Mouse (Mus musculus) midbrain, embryonic 12.5 days (tissue): ENCODE data around the gene Tfrc. TPM values are rescaled to one million over a fixed set of nuclear protein-coding genes. Genes with fewer than 3 reads are reported as not detected.

Source experiments
- ATAC-seq: fragments of 200-750 bp; cut with Nextera tagmentation; 2 replicates; pipeline ENCODE4 v1.8.0; 2017; ENCODE audit warnings: low read depth, moderate TSS enrichment, moderate library complexity; ENCODE audit not compliant: low FRiP score
- H3K27ac ChIP-seq: fragments of 300-500 bp; sonication (generic); replicated peaks from 2 replicates; pipeline ENCODE4 v1.5.1; 2016; ENCODE audit warnings: mild to moderate bottlenecking
- H3K27me3 ChIP-seq: fragments of 300-500 bp; sonication (generic); 2 replicates; pipeline ENCODE4 v1.6.1; 2016; ENCODE audit warnings: mild to moderate bottlenecking
- H3K36me3 ChIP-seq: fragments of 300-500 bp; sonication (generic); 2 replicates; pipeline ENCODE4 v1.6.1; 2016
- H3K4me1 ChIP-seq: fragments of 300-500 bp; sonication (generic); 2 replicates; pipeline ENCODE4 v1.6.1; 2016
- H3K4me2 ChIP-seq: fragments of 300-500 bp; sonication (generic); replicated peaks from 2 replicates; pipeline ENCODE4 v1.6.1; 2016; ENCODE audit warnings: mild to moderate bottlenecking, moderate library complexity
- H3K4me3 ChIP-seq: fragments of 300-500 bp; sonication (generic); 2 replicates; pipeline ENCODE4 v1.5.1; 2016; ENCODE audit warnings: mild to moderate bottlenecking
- H3K9ac ChIP-seq: fragments of 300-500 bp; sonication (generic); replicated peaks from 2 replicates; pipeline ENCODE4 v1.6.1; 2016; ENCODE audit warnings: mild to moderate bottlenecking, moderate library complexity
- H3K9me3 ChIP-seq: fragments of 300-500 bp; sonication (generic); 2 replicates; pipeline ENCODE4 v1.6.1; 2016; ENCODE audit warnings: mild to moderate bottlenecking
- WGBS: fragments of 180-500 bp; shearing (Covaris S2); methylation state at CpG from one replicate; pipeline ENCODE4 v1.1.7; 2016; 5-methylcytosine and 5-hydroxymethylcytosine counted together
- polyA plus RNA-seq: library from polyadenylated mRNA; unstranded; fragments of >200 nt; fragmentation: Nextera tagmentation; extraction: Ambion mirVana; gene quantifications from 2 replicates; pipeline ENCODE4 v1.2.1, GENCODE M21; 2016

Tfrc gene
- polyA plus RNA-seq, 1 experiment from 2014 or later = 64.1 TPM

DNA sequence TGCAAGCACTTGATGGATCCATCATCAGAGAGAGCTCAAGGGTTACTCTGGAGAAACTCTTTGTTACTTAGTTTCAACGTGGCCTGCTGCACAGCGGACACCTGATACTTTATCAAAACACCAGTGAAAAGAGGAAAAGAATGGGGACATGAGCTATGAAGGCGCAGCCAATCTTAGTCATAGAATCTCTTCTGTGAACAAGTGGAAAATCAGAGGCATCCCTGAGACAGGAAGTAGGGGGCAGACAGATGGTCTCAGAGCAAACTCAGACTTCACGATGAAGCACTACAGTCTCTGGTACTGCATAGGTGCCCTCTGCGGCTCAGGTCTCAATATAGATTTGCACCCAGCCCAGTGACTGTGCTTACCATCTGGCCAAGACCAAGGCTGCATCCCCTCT, 14.0 kb upstream of the Tfrc start:
- no peak overlapping the region for H3K9ac ChIP-seq
- no peaks in the 10 kb centered on the region for H3K9me3 ChIP-seq
- H3K4me1 ChIP-seq = no peaks in the 10 kb centered on the region
- no peak overlapping the region for H3K27ac ChIP-seq
- ATAC-seq = no peak
- no peaks in the 10 kb centered on the region for H3K27me3 ChIP-seq
- no peak overlapping the region for H3K4me2 ChIP-seq
- H3K36me3 ChIP-seq = no peaks in the 10 kb centered on the region
- no peak overlapping the region for H3K4me3 ChIP-seq
- WGBS = 86% methylated on average over 5 of the region's 5 CpGs

DNA sequence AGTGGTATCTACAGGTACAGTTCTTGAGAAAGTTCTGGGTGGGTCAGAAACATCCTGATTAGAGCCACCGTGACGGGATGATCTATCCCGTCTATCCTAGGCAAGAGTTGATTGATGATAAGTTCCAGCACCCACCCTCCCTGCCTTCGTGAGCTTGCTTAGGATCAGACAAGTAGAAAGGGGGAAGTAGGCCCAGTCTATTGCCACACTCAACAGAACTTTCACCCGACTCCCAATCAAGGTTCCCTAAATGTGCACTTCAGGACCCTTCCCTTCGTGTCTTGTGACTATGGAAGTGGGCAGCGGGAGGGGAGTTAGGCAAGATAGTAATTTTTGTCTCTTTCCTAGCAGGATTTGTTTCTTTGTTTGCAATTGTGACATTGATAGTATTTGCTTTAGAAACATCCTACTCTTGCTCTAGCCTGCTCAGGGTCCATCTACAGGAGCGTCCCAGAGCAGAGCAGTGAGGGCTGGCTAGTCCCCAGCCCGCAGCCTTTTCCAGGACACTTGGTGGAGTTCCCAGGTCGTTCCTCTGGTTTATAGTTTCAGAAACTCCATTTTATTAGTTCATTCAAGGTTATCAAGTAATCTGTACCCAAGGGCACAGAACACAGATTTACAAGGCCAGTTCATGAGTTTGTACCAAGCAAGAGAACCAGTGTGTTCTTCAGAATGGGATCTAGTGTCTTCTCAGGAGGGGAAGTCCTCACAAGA, 13.4 kb upstream of the Tfrc start:
- H3K27ac ChIP-seq = no peak overlapping the region
- H3K27me3 ChIP-seq = no peaks in the 10 kb centered on the region
- WGBS = 91% methylated on average over 10 of the region's 10 CpGs
- H3K9ac ChIP-seq = no peak overlapping the region
- H3K4me2 ChIP-seq = no peak overlapping the region
- H3K4me1 ChIP-seq = no peaks in the 10 kb centered on the region
- H3K36me3 ChIP-seq = no peaks in the 10 kb centered on the region
- ATAC-seq = no peak
- no peaks in the 10 kb centered on the region for H3K9me3 ChIP-seq
- H3K4me3 ChIP-seq = no peak overlapping the region

GRCm38 (mm10) chr16:32597909-32598381, 10.8 kb upstream of the Tfrc start:
- WGBS = 37% methylated on average over 4 of the region's 4 CpGs
- no peaks in the 10 kb centered on the region for H3K27me3 ChIP-seq
- H3K36me3 ChIP-seq = no peaks in the 10 kb centered on the region
- ATAC-seq = no peak
- no peak overlapping the region for H3K4me3 ChIP-seq
- H3K9me3 ChIP-seq = no peaks in the 10 kb centered on the region
- H3K27ac ChIP-seq = no peak overlapping the region
- no peaks in the 10 kb centered on the region for H3K4me1 ChIP-seq
- no peak overlapping the region for H3K4me2 ChIP-seq
- no peak overlapping the region for H3K9ac ChIP-seq

- Histone ChIP-seq H3K4me3 (no peak overlapping the region), H3K27ac (no peak overlapping the region), H3K9ac (no peak overlapping the region), H3K4me1 (no peaks in the 10 kb centered on the region), H3K36me3 (no peaks in the 10 kb centered on the region), H3K4me2 (no peak overlapping the region), H3K27me3 (no peaks in the 10 kb centered on the region), H3K9me3 (no peaks in the 10 kb centered on the region)
- no peak for ATAC-seq
- WGBS = 92% methylated on average over 1 of the region's 1 CpGs
Measured at GRCm38 (mm10) chr16:32599151-32599550, 9.6 kb upstream of the Tfrc start.

DNA sequence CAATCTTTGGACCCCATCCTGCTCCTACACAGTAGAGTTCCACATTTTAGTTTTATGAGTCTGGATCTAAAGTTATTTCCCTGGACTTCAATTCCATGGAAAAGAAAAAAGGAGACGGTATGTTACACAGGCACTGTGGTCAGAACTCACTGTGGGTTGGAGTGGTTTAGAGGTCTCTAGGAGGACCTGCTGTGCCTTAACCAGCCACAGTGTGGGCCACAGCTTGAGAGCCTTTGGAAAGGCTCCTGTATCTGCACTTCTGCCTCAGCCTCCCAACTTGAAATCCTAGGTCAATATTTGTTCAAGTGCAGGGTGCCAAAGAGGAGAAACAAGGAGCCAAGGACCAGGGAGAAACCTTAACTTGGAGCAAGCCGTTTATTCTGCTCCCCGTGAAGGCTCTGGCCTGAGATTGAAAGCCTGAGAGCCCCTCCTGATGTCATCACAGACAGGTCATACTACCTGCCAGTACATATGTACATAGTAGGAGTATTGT, 6.5 kb upstream of the Tfrc start:
- WGBS = 74% methylated on average over 3 of the region's 3 CpGs

DNA sequence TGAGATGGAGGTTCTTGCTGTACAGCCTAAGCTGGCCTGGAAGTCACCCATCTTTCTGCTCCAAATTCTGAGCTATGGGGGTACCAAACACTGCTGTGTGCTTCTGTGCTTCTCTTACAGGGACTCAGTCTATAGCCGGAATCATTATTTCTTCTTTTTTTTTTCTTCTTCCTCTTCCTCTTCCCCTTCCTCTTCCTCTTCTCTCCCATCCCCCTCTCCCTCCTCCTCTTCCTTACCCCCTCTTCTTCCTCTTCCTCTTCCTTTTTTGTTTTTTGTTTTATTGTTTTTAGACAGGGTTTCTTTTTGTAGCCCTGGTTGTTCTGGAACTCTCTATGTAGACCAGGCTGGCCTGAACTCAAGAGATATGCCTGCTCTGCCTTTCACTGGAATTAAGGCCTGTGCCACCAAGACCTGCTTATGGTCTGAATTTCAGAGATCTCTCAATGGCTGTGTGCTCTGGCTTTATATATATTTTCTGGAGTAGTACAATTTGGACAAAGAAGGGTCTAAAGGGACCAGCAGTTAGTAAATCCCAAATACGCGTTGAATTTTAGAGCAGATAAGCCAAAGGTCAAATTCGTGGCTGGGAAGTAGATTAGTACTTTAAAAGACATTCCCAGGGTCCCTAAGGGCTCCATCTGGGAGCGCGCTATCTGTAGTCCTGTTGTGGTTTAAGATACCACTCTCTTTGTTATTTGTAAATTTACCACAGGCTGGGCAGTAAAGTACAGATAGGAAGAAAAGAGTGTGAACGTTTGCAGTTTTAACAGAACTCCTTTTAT, 967 bp upstream of the Tfrc start:
- Histone ChIP-seq H3K27ac (no peak overlapping the region), H3K36me3 (no peaks in the 10 kb centered on the region), H3K4me1 (peaks cover 15% of the 10 kb centered on the region), H3K9me3 (no peaks in the 10 kb centered on the region), H3K4me2 (peak overlapping the region; percentile 66), H3K27me3 (peaks cover 18% of the 10 kb centered on the region), H3K4me3 (no peak overlapping the region), H3K9ac (no peak overlapping the region)
- ATAC-seq = no peak
- WGBS = 53% methylated on average over 7 of the region's 7 CpGs

More for the DNA sequence above, 6.5 kb upstream of the Tfrc start:
- Histone ChIP-seq H3K27ac (no peak overlapping the region), H3K9me3 (no peaks in the 10 kb centered on the region), H3K27me3 (peaks cover 18% of the 10 kb centered on the region), H3K4me1 (no peaks in the 10 kb centered on the region), H3K36me3 (no peaks in the 10 kb centered on the region), H3K9ac (no peak overlapping the region), H3K4me3 (no peak overlapping the region), H3K4me2 (no peak overlapping the region)
- ATAC-seq = no peak

DNA sequence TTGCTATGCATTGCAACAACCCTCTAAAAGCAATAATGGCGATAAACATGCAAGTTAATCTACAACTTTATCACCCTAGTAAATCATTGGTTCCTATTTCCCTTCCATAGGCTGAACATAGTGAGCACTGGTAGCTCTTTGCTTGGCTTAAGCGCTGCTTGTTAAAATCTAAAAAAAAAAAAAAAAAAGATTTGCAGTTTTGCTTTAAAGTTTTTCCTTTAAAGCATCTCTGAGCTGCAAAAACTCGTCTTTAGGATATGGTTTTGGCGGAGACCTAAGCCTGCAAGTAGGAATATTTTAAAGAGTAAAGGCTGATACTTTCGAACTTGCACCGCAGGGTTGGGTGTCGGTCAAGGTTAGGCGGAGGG, 392 bp upstream of the Tfrc start:
- peaks cover 15% of the 10 kb centered on the region for H3K4me1 ChIP-seq
- 14% methylated on average over 8 of the region's 8 CpGs for WGBS
- no peaks in the 10 kb centered on the region for H3K9me3 ChIP-seq
- H3K4me3 ChIP-seq = peak overlapping the region; percentile 81
- H3K36me3 ChIP-seq = no peaks in the 10 kb centered on the region
- peak overlapping the region; percentile 66 for H3K4me2 ChIP-seq
- 0 out of 2 replicates have a peak overlapping the region, but pooled peaks have one; percentile 24 for H3K9ac ChIP-seq
- H3K27me3 ChIP-seq = peaks cover 18% of the 10 kb centered on the region
- ATAC-seq = no peak
- peak overlapping the region; percentile 94 for H3K27ac ChIP-seq

DNA sequence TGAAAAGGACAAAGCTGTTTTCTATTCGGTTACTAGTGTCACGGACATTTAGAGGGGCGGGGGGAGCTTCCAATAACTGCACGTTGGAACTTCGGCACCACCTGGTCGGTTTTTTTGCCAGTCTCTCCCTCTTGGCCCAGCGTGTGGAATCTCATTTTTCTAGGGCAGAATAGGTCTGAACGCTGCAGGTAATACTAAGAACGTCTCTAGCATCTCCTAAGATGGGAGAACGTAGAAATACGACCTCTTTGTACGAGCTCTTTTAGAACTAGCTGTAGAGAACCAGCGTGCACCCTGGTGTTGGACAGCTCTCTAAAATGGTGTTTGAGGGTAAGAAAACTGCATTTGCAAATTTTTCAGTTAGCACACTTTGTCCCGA, 670 bp downstream of the Tfrc start:
- peak overlapping the region; percentile 87 for H3K9ac ChIP-seq
- ATAC-seq = no peak
- peaks cover 18% of the 10 kb centered on the region for H3K27me3 ChIP-seq
- H3K4me3 ChIP-seq = peak overlapping the region; percentile 81
- 0 out of 2 replicates have a peak, but pooled peaks cover 3% of the 10 kb centered on the region for H3K36me3 ChIP-seq
- peak overlapping the region; percentile 66 for H3K4me2 ChIP-seq
- peaks cover 15% of the 10 kb centered on the region for H3K4me1 ChIP-seq
- WGBS = under 1% methylated on average over 14 of the region's 14 CpGs
- peak overlapping the region; percentile 94 for H3K27ac ChIP-seq
- H3K9me3 ChIP-seq = no peaks in the 10 kb centered on the region

DNA sequence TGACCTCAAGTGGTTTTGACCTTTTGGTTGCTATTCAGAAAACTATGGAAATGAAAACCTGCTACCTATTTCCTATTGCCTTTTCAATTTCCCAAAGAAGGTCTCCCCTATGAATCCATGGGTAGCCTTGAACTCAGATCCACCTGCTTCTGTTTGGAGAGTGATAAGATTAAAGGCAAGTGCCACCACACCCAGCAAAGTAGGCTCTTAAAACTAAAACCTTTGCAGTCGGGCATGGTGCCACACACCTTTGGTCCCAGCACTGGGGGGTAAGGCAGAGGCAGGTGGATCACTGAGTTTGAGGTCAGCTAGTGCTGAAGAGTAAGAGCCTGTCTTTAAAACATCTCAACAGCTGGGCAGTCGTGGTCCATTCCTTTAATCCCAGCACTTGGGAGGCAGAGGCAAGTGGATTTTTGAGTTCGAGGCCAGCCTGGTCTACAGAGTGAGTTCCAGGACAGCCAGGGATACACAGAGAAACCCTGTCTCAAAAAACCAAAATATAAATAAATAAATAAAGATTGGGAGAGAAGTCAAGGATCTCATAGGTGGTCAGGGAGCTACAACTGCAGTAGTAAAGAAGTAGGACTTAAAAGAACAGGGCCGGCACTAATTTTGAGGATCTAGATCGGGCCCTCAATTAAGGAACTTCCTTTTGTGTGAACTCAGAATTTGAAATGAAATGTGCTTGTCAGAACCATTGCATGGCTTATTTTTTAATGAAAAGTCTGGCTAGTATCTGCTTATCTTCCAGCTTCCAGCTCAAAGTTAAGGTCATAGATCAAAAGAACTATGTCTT, 1.9 kb downstream of the Tfrc start:
- Histone ChIP-seq H3K4me1 (peaks cover 15% of the 10 kb centered on the region), H3K27ac (no peak overlapping the region), H3K9me3 (no peaks in the 10 kb centered on the region), H3K4me3 (peak overlapping the region; percentile 16; the same call in 1 of the 2 replicates), H3K36me3 (peaks cover 16% of the 10 kb centered on the region), H3K9ac (peak overlapping the region; percentile 87; the same call in 1 of the 2 replicates), H3K4me2 (peak overlapping the region; percentile 66), H3K27me3 (peaks cover 7% of the 10 kb centered on the region)
- no peak for ATAC-seq
- WGBS = 70% methylated on average over 5 of the region's 5 CpGs

DNA sequence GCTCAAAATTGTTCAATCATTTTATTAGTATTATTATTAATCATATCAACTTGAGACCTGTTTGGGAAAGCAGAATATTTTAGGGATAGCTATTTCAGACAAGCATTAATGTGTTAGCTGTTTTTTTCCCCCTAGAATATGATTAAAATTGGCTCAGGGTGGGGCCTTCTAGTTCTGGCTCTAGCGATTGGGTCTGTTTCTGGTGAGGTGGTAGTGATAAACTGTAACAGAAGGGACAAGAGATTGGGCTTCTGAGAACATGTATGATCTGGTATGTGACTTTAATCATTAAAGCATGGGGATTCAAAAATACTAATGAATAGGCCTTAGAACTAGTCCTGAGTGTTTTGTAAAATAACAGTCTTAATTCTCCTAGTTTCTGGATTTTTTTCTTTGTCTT, 3.3 kb downstream of the Tfrc start:
- 82% methylated on average over 1 of the region's 1 CpGs for WGBS
- H3K4me2 ChIP-seq = no peak overlapping the region
- H3K4me3 ChIP-seq = no peak overlapping the region
- peaks cover 15% of the 10 kb centered on the region for H3K4me1 ChIP-seq
- H3K9ac ChIP-seq = no peak overlapping the region
- H3K27ac ChIP-seq = no peak overlapping the region
- H3K27me3 ChIP-seq = no peaks in the 10 kb centered on the region
- H3K36me3 ChIP-seq = peaks cover 29% of the 10 kb centered on the region
- H3K9me3 ChIP-seq = no peaks in the 10 kb centered on the region
- no peak for ATAC-seq

- WGBS = 80% methylated on average over 3 of the region's 3 CpGs
- H3K4me3 ChIP-seq = no peak overlapping the region
- no peak overlapping the region for H3K9ac ChIP-seq
- no peaks in the 10 kb centered on the region for H3K27me3 ChIP-seq
- peaks cover 38% of the 10 kb centered on the region for H3K36me3 ChIP-seq
- peaks cover 12% of the 10 kb centered on the region for H3K4me1 ChIP-seq
- no peak overlapping the region for H3K4me2 ChIP-seq
- no peaks in the 10 kb centered on the region for H3K9me3 ChIP-seq
- no peak for ATAC-seq
- no peak overlapping the region for H3K27ac ChIP-seq
Measured at GRCm38 (mm10) chr16:32613269-32613834, 4.6 kb downstream of the Tfrc start.
